Mouse (Mus musculus): Measurements from ENCODE around the gene Top2a. TPM values are rescaled to one million over a fixed set of nuclear protein-coding genes. Genes with fewer than 3 reads are reported as not detected.

Top2a gene
- total and polyA plus RNA-seq, 3 experiments, result 385 to 444 (median 400) TPM

DNA sequence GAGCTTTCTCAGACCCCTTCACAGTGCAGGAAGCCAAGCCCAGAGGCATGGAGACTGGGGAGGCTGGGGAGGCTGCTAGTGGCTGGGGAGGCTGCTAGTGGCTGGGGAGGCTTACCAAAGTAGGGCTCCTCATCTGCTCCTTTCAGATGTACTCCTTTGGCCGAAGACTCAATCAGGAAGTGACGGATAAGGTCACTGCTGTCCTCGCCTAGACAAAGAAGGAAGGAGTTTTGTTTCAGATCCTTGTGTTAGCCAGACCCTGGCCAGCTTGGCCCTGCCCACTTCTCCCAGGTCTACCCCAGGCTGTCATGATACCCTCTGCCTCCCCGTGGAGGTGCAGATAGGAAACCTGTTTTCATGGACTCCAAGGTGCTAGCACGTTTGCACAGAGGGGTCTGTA, 49.8 kb upstream of the Top2a start:
- H3K27me3 ChIP-seq (replicated peaks), result peaks cover 54% of the 10 kb centered on the region
- no peaks in the 10 kb centered on the region for H3K79me2 ChIP-seq (replicated peaks; ENCODE audit: control insufficient read depth, extremely low read depth, insufficient read depth, poor library complexity, severe bottlenecking)
- in situ Hi-C loops (cut with MboI; ENCODE audit: low pct_ligation_motif_present, low pct_unique_long_range_greater_than_20kb, low sequenced_read_pairs) (no loop called here), dilution Hi-C loops (cut with MboI; ENCODE audit: extremely low pct_ligation_motif_present, extremely low pct_unique_long_range_greater_than_20kb, low sequenced_read_pairs) (no loop called here)
- H3K27ac ChIP-seq (ENCODE audit: insufficient read depth, low read depth), result no peak overlapping the region
- TF ChIP-seq RCOR1 (conservative IDR thresholded peaks at IDR 0.05; ENCODE audit: low read depth, low read length) (no peak), USF2 (conservative IDR thresholded peaks at IDR 0.05; ENCODE audit: low read depth, low read length) (no peak), ELF1 (IDR thresholded peaks at IDR 0.05; ENCODE audit: low read depth, low read length) (no peak), NELFE (IDR thresholded peaks at IDR 0.05; ENCODE audit: low read depth, low read length) (no peak), ZMIZ1 (IDR thresholded peaks at IDR 0.05; ENCODE audit: low read depth, low read length) (no peak), USF1 (IDR thresholded peaks at IDR 0.05; ENCODE audit: low read depth, low read length) (no peak), NRF1 (IDR thresholded peaks at IDR 0.05; ENCODE audit: low read depth, low read length) (no peak), EP300 (IDR thresholded peaks at IDR 0.05; ENCODE audit: low read length) (no peak), MYC (IDR thresholded peaks at IDR 0.05; ENCODE audit: low read depth, low read length) (no peak), POLR2A (IDR thresholded peaks at IDR 0.05; ENCODE audit: low read depth, low read length) (no peak), CTCF (conservative IDR thresholded peaks at IDR 0.05 in 1 of 2, IDR thresholded peaks at IDR 0.05 in 1 of 2; ENCODE audit: low read depth in 2 of 2, low read length in 2 of 2) (no peak)
- no peak for DNase-seq (ENCODE audit: extremely low read depth)
- no peak overlapping the region for H3K4me2 ChIP-seq (ENCODE audit: insufficient read depth, low read depth, poor library complexity, severe bottlenecking)
- H3K4me1 ChIP-seq (ENCODE audit: control insufficient read depth in 1 of 2, insufficient read depth in 2 of 2), result 0 out of 4 replicates have a peak, but pooled peaks cover 0 to 2% of the 10 kb centered on the region in 2 experiments
- H3K36me3 ChIP-seq (replicated peaks in 1 of 2; ENCODE audit: control insufficient read depth in 1 of 2, insufficient read depth in 1 of 2, low read length in 1 of 2), result no peaks in the 10 kb centered on the region
- H3K9me3 ChIP-seq (replicated peaks; ENCODE audit: low read length), result no peaks in the 10 kb centered on the region
- H3K4me3 ChIP-seq (replicated peaks in 1 of 3; ENCODE audit: low read depth in 2 of 3, low read length in 2 of 3, poor library complexity in 1 of 3), result no peak overlapping the region
- no peak overlapping the region for H3K9ac ChIP-seq (ENCODE audit: insufficient read depth, low read depth)

DNA sequence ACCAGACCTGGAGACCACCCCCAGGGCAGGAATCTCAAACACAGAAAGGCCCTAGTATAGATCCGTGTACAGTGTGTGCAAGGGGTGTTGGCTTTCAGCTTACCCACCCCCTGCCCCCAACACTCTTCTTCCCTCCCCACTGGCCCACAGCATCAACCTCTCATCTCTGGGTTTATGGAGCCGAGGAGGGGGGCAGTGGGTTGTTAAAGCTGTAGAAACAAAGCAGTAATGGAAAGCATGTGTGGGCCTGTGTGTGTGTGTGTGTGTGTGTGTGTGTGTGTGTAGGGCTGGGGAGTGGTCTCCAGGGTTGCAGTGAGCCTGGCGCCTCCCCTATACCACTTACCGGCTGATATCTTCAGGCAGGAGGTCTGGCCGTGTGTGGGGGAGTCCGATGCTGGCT, 47.9 kb upstream of the Top2a start:
- Histone ChIP-seq H3K4me1 (ENCODE audit: control insufficient read depth in 1 of 2, insufficient read depth in 2 of 2) (peaks cover 3 to 12% of the 10 kb centered on the region in 2 experiments; a peak in 2 of 4 replicates), H3K36me3 (replicated peaks in 1 of 2; ENCODE audit: control insufficient read depth in 1 of 2, insufficient read depth in 1 of 2, low read length in 1 of 2) (no peaks in the 10 kb centered on the region), H3K79me2 (replicated peaks; ENCODE audit: control insufficient read depth, extremely low read depth, insufficient read depth, poor library complexity, severe bottlenecking) (no peaks in the 10 kb centered on the region), H3K4me2 (ENCODE audit: insufficient read depth, low read depth, poor library complexity, severe bottlenecking) (no peak overlapping the region), H3K27me3 (replicated peaks) (peaks cover 47% of the 10 kb centered on the region), H3K4me3 (replicated peaks in 1 of 3; ENCODE audit: low read depth in 2 of 3, low read length in 2 of 3, poor library complexity in 1 of 3) (no peak overlapping the region), H3K27ac (ENCODE audit: insufficient read depth, low read depth) (no peak overlapping the region), H3K9ac (ENCODE audit: insufficient read depth, low read depth) (no peak overlapping the region), H3K9me3 (replicated peaks; ENCODE audit: low read length) (no peaks in the 10 kb centered on the region)
- DNase-seq (ENCODE audit: extremely low read depth), result no peak
- TF ChIP-seq NRF1 (IDR thresholded peaks at IDR 0.05; ENCODE audit: low read depth, low read length) (no peak), SMC3 (IDR thresholded peaks at IDR 0.05; ENCODE audit: low read depth, low read length) (no peak), ZNF384 (IDR thresholded peaks at IDR 0.05; ENCODE audit: low read depth, low read length) (no peak), HCFC1 (IDR thresholded peaks at IDR 0.05; ENCODE audit: low read depth, low read length) (no peak), TBP (conservative IDR thresholded peaks at IDR 0.05; ENCODE audit: low read depth, low read length) (no peak), ETS1 (conservative IDR thresholded peaks at IDR 0.05; ENCODE audit: low read depth, low read length) (no peak), EP300 (IDR thresholded peaks at IDR 0.05; ENCODE audit: low read length) (no peak), TCF12 (IDR thresholded peaks at IDR 0.05; ENCODE audit: low read depth, low read length) (no peak)
- in situ Hi-C loops (cut with MboI; ENCODE audit: low pct_ligation_motif_present, low pct_unique_long_range_greater_than_20kb, low sequenced_read_pairs) (no loop called here), dilution Hi-C loops (cut with MboI; ENCODE audit: extremely low pct_ligation_motif_present, extremely low pct_unique_long_range_greater_than_20kb, low sequenced_read_pairs) (no loop called here)

Measured in CH12.LX (cell line).